Comparison of ENCODE assay signal across 8 mouse cellular contexts in genomic region chr16:70313496-70313885, GRCm38 (mm10). TPM values are rescaled to one million over a fixed set of nuclear protein-coding genes. Genes with fewer than 3 reads are reported as not detected.
DNase-seq lines count a peak whose midpoint lies in the region; ATAC-seq and TF ChIP-seq lines count a peak whose summit lies in the region.

No protein-coding gene starts in this region.

- TF ChIP-seq CTCF in kidney, postnatal 0 days (IDR thresholded peaks at IDR 0.05; ENCODE audit: low read depth): no peak

- WGBS in kidney, postnatal 0 days: 1% methylated on average over 7 of the region's 7 CpGs
- 1% methylated on average over 7 of the region's 7 CpGs for WGBS in hindbrain, embryonic 16.5 days
- WGBS in midbrain, embryonic 15.5 days: 3% methylated on average over 7 of the region's 7 CpGs

- peak overlapping the region; percentile 94 for H3K27ac ChIP-seq in kidney, postnatal 0 days
- peak overlapping the region; percentile 91; the same call in 1 of the 2 replicates for H3K27ac ChIP-seq in hindbrain, embryonic 16.5 days (ENCODE audit: low read depth, low read length)
- peak overlapping the region; percentile 92 for H3K27ac ChIP-seq in midbrain, embryonic 15.5 days

- H3K4me2 ChIP-seq in kidney, postnatal 0 days (ENCODE audit: low read length): peak overlapping the region; percentile 60
- H3K4me2 ChIP-seq in hindbrain, embryonic 16.5 days (ENCODE audit: low read length): peak overlapping the region; percentile 78
- peak overlapping the region; percentile 82 for H3K4me2 ChIP-seq in midbrain, embryonic 15.5 days

- H3K9ac ChIP-seq in kidney, postnatal 0 days (ENCODE audit: low read depth, low read length): peak overlapping the region; percentile 76
- peak overlapping the region; percentile 96 for H3K9ac ChIP-seq in hindbrain, embryonic 16.5 days (ENCODE audit: low read depth, low read length)
- H3K9ac ChIP-seq in midbrain, embryonic 15.5 days: peak overlapping the region; percentile 91

- DNase-seq in kidney, postnatal 0 days (ENCODE audit: low spot score): no peak
- DNase-seq in kidney, postnatal 25 days: no peak
- peak; percentile 20 for DNase-seq in c-Kit-positive CD71-positive TER-119-positive erythroid progenitor cells, embryonic 14.5 days (ENCODE audit: low spot score)
- no peak for DNase-seq in ovary, postnatal 10 days (ENCODE audit: low spot score)
- no peak for DNase-seq in yolk sac, embryonic 10.5 days (ENCODE audit: low spot score)
- DNase-seq in adrenal gland, adult (ENCODE audit: inconsistent age in 2 of 2, low spot score in 1 of 2): no peak

- H3K4me1 ChIP-seq in kidney, postnatal 0 days (replicated peaks; ENCODE audit: insufficient read depth, low read length): no peaks in the 10 kb centered on the region
- peaks cover 3% of the 10 kb centered on the region; the same call in 1 of the 2 replicates for H3K4me1 ChIP-seq in hindbrain, embryonic 16.5 days (ENCODE audit: control insufficient read depth, insufficient read depth, low read depth, low read length)
- peaks cover 9% of the 10 kb centered on the region; the same call in 1 of the 2 replicates for H3K4me1 ChIP-seq in midbrain, embryonic 15.5 days

- peak overlapping the region; percentile 53 for H3K4me3 ChIP-seq in kidney, postnatal 0 days (replicated peaks; ENCODE audit: low read depth, low read length)
- H3K4me3 ChIP-seq in hindbrain, embryonic 16.5 days (ENCODE audit: low read length): peak overlapping the region; percentile 80
- peak overlapping the region; percentile 86 for H3K4me3 ChIP-seq in midbrain, embryonic 15.5 days

- ATAC-seq in kidney, postnatal 0 days (replicated peaks; ENCODE audit: low FRiP score, low read depth): no peak
- no peak for ATAC-seq in hindbrain, embryonic 16.5 days
- peak; percentile 1; the same call in 1 of the 2 replicates for ATAC-seq in midbrain, embryonic 15.5 days (replicated peaks)

- H3K9me3 ChIP-seq in kidney, postnatal 0 days (replicated peaks; ENCODE audit: low read length): no peaks in the 10 kb centered on the region
- H3K9me3 ChIP-seq in hindbrain, embryonic 16.5 days (ENCODE audit: control insufficient read depth, low read length): no peaks in the 10 kb centered on the region
- no peaks in the 10 kb centered on the region for H3K9me3 ChIP-seq in midbrain, embryonic 15.5 days

- no peaks in the 10 kb centered on the region for H3K27me3 ChIP-seq in kidney, postnatal 0 days (ENCODE audit: insufficient read depth, low read length)
- H3K27me3 ChIP-seq in hindbrain, embryonic 16.5 days (replicated peaks; ENCODE audit: control insufficient read depth, insufficient read depth, low read length): no peaks in the 10 kb centered on the region
- H3K27me3 ChIP-seq in midbrain, embryonic 15.5 days (replicated peaks): no peaks in the 10 kb centered on the region

- no peaks in the 10 kb centered on the region for H3K36me3 ChIP-seq in kidney, postnatal 0 days (ENCODE audit: insufficient read depth, low read length)
- no peaks in the 10 kb centered on the region for H3K36me3 ChIP-seq in hindbrain, embryonic 16.5 days (ENCODE audit: control insufficient read depth, insufficient read depth, low read length)
- no peaks in the 10 kb centered on the region for H3K36me3 ChIP-seq in midbrain, embryonic 15.5 days (replicated peaks)

RNA-seq across cellular contexts. Expression of gene Gbe1, which starts 0.3 kb away (rescaled TPM):
- polyA plus RNA-seq in kidney, postnatal 0 days (2015; fragmentation: Nextera tagmentation; extraction: Ambion mirVana): 33.0 and 35.8 TPM in 2 replicates
- polyA plus RNA-seq in hindbrain, embryonic 16.5 days (2015; fragmentation: Nextera tagmentation; extraction: Ambion mirVana): 18.0 and 18.6 TPM in 2 replicates
- 16.6 and 17.9 TPM in 2 replicates for polyA plus RNA-seq in midbrain, embryonic 15.5 days (2015; fragmentation: Nextera tagmentation; extraction: Ambion mirVana)
